Mouse (Mus musculus) 416B (cell line): ENCODE results near the gene Fam49a.

Source experiments
- DNase-seq: peaks from one replicate; pipeline ENCODE4 v3.0.0; 2011; ENCODE audit warnings: low read depth

The Fam49a gene

DNA sequence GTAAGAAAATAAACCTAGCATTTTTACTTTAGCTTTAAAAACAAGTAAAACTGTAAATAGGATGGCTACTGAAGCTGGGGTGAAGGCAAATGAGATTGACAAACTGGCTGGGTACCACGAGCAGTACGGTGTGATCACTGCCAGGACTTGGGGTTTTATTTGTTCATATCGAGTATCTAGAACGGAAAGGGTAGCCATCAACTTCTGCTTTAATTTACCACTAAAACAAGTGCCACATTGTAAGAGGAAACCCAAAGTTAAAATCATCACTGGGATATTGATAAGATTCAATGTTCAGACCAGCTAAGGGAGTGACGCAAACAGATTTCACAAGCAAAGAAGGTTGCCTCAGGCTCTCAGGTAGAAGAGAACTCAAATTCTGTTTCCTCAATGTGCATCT lies 98.0 kb downstream of the Fam49a start:
- no peak for DNase-seq

- DNase-seq, result no peak
Observed at GRCm38 (mm10) chr12:12362371-12362770, 100.4 kb downstream of the Fam49a start.

DNA sequence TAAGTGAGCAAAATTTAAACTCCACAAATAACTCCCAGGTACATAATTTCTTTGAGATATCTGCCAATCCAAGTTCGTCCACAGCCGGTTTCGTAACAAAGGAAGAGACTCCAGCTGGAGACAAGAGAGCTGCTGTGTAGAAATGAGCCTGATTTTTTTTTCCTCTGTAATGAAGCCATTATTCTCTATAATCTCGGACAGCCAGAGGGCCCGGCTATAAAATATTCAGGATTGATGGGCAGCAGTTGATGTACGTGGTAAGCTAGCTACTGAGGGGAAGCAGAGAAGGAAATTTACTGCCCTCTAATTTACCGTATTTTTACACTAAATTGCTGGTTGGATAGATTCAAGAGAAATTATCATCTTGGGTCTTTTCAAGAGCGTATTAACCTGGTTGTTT lies 102.3 kb downstream of the Fam49a start:
- no peak for DNase-seq

- no peak for DNase-seq
Observed at GRCm38 (mm10) chr12:12367423-12367822, 105.5 kb downstream of the Fam49a start.

- DNase-seq, result no peak
Observed at GRCm38 (mm10) chr12:12373111-12373862, 111.3 kb downstream of the Fam49a start.

- DNase-seq, result no peak
Observed at GRCm38 (mm10) chr12:12379056-12379455, 117.1 kb downstream of the Fam49a start.

GRCm38 (mm10) chr12:12389271-12389670 lies 127.3 kb downstream of the Fam49a start:
- DNase-seq, result no peak

DNA sequence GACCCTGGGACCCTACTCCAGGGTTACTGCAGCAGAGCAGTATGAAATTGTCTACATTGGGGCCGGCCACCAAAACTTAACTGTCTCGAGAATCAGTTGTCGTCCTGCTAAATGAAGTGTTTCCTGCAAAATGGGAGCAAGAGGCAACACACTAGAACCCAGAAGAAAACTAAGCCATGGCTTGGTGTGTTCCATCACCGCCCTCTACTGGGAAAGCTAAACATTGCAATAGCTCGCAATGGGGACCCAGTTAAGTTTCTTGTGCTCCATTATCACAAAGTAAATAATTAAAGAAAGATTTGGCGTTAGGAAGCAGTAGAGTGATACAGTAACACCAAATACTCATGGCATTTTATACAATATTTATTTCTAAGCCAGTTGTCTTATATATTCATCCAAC lies 134.3 kb downstream of the Fam49a start:
- DNase-seq, result peak; percentile 51

GRCm38 (mm10) chr12:12401051-12401465 lies 139.1 kb downstream of the Fam49a start:
- peak; percentile 10 for DNase-seq

DNA sequence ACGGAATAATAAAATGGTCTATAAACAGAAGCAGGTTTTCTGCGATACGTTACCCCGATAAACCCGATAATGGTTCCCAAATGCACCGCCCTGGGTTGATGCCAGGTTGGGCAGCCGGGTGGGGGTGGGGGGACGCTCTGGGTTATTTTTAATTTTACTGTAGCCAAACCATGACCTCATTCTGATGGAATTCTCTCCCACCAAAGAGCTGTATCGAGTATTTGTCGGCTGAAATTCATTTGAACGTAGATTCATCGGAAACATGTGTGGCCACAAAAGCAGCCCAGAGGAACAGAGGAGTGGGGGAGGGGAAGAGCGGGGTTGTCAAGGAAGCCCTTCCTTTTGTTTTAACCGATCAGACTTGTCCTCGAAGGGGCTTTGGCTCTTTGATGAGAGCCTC lies 139.6 kb downstream of the Fam49a start:
- DNase-seq, result no peak

DNA sequence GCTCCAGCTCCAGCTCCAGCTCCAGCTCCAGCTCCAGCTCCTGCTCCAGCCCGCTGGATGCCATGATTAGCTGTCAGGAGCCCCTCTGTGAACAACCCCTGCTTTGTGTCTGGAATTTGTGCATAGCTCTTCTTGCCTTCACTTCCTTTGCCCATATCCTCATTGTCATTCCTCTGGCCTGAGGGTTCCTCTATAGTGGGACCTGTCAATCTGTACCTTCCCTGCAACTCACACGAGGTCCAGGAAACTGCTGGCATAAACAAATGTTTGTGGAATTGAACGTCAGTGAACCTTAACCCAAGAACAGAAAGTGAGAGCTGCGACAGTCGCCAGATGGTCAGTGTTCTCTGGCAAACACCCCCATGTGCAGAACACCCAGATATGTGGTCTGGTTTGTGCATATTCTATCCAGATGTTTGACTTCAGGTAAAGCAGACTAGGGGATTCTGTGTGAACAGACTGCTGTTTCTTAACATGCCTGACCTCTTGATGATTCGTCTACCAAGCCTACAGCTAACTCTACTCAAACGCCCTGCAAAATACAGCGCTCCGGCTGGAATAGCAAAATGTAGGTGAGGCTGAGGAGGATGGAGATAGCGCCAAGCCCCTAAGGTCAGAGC lies 143.7 kb downstream of the Fam49a start:
- no peak for DNase-seq

DNA sequence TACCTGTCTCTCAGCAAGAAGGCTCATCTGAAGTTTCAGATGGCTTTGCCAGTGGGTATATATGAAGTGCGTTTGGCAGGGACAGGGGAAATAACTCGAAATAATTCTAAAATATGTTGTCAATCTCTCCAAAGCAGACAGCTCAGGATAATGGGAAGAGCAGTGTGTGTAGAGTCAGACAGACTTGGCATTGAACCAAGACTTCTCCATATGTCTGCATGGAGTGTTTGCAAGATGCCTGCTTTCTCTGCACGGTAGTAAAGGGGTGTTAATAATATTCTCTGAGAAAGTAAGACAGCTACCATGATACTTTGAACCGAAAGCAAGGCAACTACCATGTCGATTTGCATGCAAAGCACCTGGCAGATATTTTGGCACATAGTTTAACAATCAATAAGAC lies 147.1 kb downstream of the Fam49a start:
- DNase-seq, result no peak

GRCm38 (mm10) chr12:12412674-12413073 lies 150.7 kb downstream of the Fam49a start:
- DNase-seq, result peak; percentile 73

DNA sequence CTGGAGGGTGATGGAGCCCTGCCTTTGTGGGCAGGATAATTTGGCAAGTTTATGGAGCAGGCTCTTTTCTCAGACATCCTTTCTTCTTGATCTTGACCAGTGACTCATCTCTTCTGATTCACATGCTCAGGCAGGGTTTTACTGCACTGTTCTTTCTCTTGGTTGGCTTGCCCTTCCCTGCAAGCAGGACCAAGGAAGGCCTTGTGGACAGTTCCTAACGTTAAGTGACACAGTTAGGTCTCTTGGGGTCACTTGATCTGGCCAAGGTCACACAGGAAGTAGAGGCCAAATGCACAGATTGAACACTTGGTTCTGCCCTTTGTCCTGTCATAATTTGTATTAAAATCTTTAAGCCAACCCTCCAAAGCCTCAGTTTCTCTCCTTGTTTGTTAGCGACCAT lies 158.5 kb downstream of the Fam49a start:
- peak; percentile 3 for DNase-seq

GRCm38 (mm10) chr12:12420841-12421579 lies 159.1 kb downstream of the Fam49a start:
- DNase-seq, result peak; percentile 57

DNA sequence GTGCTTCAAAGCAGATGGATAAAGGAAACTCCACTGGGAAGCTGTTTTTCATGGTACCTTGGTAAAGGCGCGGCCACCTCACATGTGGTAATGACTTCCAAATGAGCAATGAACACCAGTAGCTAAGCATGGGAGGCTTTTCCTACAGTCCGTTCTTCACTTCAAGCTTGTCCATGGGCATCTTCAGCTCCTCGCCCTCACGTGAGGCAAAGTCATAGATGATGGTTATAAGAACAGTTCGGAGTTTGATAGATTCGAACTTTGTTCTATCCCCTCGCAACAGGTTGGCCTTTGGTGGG lies 159.6 kb downstream of the Fam49a start:
- DNase-seq, result no peak

GRCm38 (mm10) chr12:12425188-12425587 lies 163.2 kb downstream of the Fam49a start:
- no peak for DNase-seq

DNA sequence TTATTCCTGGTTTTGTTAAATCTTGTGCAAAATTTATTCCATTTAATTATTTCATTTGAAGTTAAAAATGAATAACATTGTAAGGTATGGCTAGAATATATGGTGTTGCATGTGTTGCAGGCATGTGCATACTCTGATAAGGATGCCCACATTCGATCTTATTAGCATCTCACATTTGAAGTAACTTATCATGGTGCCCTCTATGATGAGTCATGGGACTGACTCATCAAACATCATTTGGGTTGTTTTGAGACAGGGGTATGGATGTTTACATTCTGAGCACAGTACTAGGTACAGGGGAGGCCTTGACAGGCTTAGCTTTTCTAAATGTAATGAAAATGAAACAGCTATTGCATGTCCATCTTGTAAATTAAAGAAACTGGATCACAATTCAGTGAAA lies 165.3 kb downstream of the Fam49a start:
- DNase-seq, result peak; percentile 23

DNA sequence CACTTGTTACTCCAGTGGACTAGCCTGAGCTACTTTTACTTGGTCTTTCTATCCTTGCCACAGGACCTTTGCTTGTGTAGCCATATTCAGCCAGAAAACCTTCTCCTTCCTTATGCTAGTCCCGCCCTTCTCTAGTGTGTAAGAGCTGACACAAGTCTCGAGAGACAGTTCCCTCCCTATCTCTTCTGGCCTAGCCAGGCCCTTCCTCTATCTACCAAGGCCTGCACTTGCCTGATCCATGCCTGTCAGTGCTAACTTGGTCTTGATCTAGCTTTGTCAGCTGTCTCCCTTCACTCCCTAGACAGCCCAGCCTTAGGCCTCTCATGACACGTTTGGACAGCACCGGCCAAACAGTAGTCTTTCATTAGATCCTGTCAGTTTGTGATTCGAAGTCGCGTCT lies 166.9 kb downstream of the Fam49a start:
- DNase-seq, result no peak
